Mouse (Mus musculus) layer of hippocampus, postnatal 25 days (tissue): ENCODE data around the gene Pgap1. TPM values are rescaled to one million over a fixed set of nuclear protein-coding genes. Genes with fewer than 3 reads are reported as not detected.

ENCODE experiments used
- DNase-seq, 2 experiments: peaks; one replicate each; pipeline ENCODE4 v3.0.0; 2022; ENCODE audit warnings: mixed read lengths in 2 of 2, low spot score in 1 of 2; ENCODE audit errors: extremely low spot score in 1 of 2
- total RNA-seq, 2 experiments: library from RNA; stranded (reverse); gene quantifications; 2 replicates each; pipeline ENCODE4 v1.2.3; 2021

Gene Pgap1
- total RNA-seq, 2 experiments from 2014 or later: 20.1 to 22.6 TPM

DNA sequence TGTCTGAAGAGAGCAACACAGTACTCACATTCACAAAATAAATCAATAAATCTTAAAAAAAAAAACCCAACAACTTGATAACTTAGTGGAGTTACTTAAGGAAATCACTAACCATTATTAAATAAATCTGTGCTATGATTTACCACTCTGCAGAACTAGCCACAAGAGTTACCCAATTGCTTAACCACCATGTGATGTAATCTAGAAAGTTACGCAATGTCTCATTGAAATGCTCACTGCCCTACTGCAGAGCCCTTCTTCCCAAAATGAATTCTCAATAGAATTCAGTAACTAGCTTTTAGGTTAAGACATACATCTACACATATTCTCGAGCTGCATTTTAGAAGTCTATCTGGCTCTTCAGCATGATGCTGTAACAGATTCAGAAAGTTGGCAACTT, 33.8 kb downstream of the Pgap1 start:
- no peak for DNase-seq

DNA sequence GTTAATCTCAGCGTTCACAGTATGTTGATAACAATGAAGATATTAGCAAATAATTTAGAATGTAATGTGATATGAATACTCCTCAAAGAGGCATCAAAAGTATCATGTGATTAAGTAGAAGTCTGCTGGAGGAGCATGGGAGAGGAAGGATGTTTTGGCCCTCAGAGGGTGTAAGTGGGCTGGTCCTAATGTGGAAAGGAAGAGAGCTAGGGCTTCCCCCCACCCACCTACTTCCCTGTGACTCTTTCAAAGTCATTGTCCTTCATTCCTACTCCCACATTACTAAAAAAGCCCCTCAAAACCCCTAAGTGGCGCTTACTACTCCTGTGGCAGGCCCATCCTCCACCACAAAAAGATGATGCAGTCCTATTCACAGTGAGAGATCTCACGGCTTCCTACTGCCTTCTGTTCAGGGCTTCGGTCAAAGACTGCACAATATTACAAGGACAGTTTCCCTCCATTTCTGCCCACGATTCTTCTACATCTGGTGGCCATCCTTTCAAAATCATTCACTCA, 37.4 kb downstream of the Pgap1 start:
- no peak for DNase-seq

DNA sequence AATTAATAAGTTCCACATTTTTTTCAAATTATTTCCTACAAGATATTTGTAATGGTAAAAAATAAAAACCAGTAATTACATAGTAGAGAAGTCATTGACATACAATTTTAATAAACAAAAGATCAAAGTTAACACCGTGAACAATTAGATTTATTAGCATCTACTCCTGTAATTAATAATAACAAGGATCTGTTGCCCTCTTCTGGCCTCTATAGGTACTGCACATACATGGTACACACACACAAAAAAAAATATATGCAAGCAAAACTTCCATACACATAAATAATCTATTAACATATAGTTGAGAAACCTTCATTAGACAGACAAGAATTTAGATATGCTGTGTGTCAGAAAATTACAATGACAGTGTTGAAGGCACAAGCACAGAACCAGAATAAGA, 43.6 kb downstream of the Pgap1 start:
- no peak for DNase-seq

- DNase-seq: no peak
Measured at GRCm38 (mm10) chr1:54498496-54498895, 59.0 kb downstream of the Pgap1 start.

DNA sequence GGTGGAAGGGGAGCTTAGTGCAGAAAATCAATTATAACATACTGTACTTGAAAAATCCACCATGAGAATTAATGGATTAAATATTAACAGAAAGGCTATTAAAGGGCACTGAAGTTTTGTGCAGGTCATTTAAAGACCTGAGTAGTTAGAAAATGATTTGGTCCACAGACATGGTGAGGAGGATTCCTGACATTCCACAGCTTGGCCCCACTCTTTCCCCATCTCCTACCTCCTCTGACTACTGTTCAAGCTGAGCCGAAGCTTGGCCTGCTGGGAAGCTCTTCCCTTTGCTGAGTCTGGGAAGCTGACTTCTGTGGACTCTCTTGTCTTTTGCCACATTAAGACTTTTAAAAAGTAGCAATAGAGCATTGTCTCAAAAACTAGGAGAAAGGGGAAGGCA, 61.2 kb downstream of the Pgap1 start:
- no peak for DNase-seq

GRCm38 (mm10) chr1:54493496-54493895, 64.0 kb downstream of the Pgap1 start:
- DNase-seq: no peak

DNA sequence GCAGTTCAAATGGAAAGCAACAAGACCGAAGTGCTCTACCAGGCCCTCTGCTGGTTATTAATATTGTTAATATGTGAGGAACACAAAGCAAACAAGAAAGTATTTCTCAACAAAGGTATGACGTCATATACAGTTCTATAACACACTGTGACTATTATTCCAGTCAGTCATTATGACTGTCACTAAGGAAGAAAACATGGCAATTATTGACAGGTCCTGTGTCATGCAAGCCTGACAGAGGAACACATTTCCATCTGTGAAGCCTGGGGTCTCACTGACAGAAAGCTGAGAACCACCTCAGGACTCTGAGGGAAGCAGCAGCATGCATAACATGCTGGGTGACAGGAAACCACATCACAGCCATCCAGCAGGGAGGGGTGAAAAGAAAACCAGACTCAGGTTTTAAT, 65.0 kb downstream of the Pgap1 start:
- no peak for DNase-seq

GRCm38 (mm10) chr1:54484744-54485420, 72.6 kb downstream of the Pgap1 start:
- no peak for DNase-seq

DNA sequence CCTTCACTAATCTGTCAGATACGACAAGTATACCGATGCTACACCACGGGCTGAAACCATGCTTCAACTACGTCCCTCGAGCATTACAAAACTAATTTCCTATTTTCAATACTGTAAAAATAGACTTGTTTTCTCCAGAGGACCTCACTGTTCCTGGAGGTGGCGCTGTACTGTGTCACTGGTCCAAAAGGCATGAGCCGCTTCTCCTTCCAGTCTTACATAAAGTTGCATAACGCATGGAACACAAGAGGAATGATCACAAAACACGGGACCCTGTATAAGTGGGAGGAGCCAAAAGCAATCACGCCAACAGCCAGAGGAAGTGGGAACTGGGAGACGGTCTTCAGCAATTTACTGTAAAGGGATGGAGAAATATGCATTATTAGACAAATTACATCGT, 77.0 kb downstream of the Pgap1 start:
- no peak for DNase-seq

DNA sequence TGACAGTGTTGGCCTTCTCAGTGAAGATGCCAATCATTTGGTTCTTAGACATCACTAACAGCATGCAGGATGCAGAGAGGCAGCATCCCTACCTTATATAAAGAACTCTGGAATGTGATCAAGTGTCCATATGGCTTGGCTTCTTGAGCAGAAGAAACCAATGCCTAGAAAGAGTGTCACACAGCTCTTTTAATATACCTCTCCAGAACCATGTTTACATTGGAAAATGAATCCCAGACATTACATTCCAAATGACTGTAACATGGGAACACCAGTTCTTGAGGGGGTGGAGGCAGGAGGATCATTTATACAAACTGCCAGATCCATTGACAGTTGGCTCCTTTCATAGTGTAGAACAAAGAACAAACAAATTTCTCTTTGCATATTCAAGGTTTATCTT, 88.8 kb downstream of the Pgap1 start:
- no peak for DNase-seq

- DNase-seq: no peak
Measured at GRCm38 (mm10) chr1:54467366-54467765, 90.1 kb downstream of the Pgap1 start.

GRCm38 (mm10) chr1:54452116-54452515, 105.4 kb downstream of the Pgap1 start:
- no peak for DNase-seq

DNA sequence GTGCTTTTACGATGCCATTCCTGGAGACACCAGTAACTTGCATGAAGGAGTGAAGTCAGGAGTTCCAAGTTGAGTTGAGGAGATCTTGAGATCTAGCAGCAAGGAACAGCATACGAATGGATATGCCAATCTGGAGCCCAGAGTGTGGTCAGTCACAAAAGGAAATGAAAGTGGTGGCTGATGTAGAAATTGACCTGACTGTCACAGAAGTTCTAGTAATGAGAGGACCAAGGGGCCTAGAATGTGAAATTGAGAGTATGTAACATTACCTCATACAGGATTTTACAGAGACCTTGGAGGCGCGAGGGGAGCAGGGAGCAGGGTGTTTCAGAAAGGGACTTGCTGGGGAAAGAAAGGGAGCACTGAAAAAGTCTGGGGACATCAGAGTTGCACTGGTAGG, 108.7 kb downstream of the Pgap1 start:
- DNase-seq: no peak

- no peak for DNase-seq
Measured at GRCm38 (mm10) chr1:54443641-54444040, 113.8 kb downstream of the Pgap1 start.

GRCm38 (mm10) chr1:54439080-54439476, 118.4 kb downstream of the Pgap1 start:
- DNase-seq: no peak

DNA sequence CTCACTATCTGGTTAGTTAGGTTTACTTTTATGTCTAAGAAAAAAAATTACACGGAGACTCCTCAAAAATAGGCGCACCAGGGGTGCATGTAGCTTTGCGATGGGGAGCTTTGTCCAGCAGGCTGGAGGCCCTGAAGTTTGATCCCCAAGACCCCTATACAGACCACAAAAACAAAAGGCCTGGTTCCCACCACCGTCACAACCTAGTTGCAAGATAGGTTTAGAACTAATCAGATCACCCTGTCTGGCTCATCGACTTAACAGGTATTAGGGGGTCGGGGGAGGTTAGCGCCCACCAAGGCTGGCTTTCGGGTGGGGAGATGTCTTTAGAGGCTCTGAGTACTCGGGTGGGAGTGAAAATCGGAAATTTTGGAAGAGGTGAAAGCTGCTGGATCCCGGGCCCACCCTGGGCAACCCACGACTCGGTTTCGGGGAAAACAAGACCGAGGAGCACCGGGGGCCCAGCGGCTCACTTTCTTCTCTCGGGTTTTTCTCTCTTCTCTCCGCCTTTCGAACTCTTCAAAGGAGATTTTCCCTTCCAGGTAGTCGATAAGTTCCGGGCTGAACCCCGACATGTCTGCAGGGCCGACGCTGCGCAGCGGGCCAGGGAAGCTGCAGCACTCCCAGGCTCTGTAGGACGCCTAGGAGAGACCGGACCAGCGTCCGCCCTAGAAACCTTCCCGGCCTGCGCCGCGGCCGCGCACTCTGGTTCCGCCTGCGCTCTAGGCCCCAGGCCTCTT, 119.0 kb downstream of the Pgap1 start, which contains the start of gene Gtf3c3:
TSS of gene Gtf3c3 (minus strand) at position 632 of the 740 bp plus-strand sequence.
- peak; percentile 74 to 80 for DNase-seq

Other genes starting within 250 kb of the Pgap1 start
- 10 to 100 TPM; 24.7 to 27.2 TPM for gene Gtf3c3, start 118.7 kb downstream of the Pgap1 start, total RNA-seq